ENCODE assay signal across 12 mouse cellular contexts in genomic region chr17:26535251-26536136, GRCm38 (mm10). TPM values are rescaled to one million over a fixed set of nuclear protein-coding genes. Genes with fewer than 3 reads are reported as not detected.
DNase-seq lines count a peak whose midpoint lies in the region; ATAC-seq and TF ChIP-seq lines count a peak whose summit lies in the region.
"Had no signal": no experiment of that assay in that cellular context is flagged by ENCODE, and none has a peak within 500 bp of the region (broad histone marks: within the 10 kb centered on the region; RNA-seq: fewer than 3 reads in every experiment).

No protein-coding gene starts in this region.

- H3K4me3 ChIP-seq in hindbrain, embryonic 10.5 days, result no peak overlapping the region
- H3K4me3 ChIP-seq in hindbrain, embryonic 16.5 days (ENCODE audit: low read length), result no peak overlapping the region
- H3K4me3 ChIP-seq in bone marrow, adult 2 months (replicated peaks; ENCODE audit: control insufficient read depth, low read depth, low read length), result no peak overlapping the region
- H3K4me3 ChIP-seq in megakaryocyte, embryonic 14.5 days (replicated peaks), result peak overlapping the region; percentile 48
- H3K4me3 ChIP-seq in midbrain, embryonic 10.5 days, result no peak overlapping the region
- H3K4me3 ChIP-seq in layer of hippocampus, adult 2 months, result no peak overlapping the region

- 0 out of 2 replicates have a peak overlapping the region, but pooled peaks have one; percentile 6 for H3K27ac ChIP-seq in hindbrain, embryonic 10.5 days
- H3K27ac ChIP-seq in hindbrain, embryonic 16.5 days (ENCODE audit: low read depth, low read length), result no peak overlapping the region
- H3K27ac ChIP-seq in bone marrow, adult 2 months (ENCODE audit: control insufficient read depth, insufficient read depth, low read depth, low read length, poor library complexity), result peak overlapping the region; percentile 93
- H3K27ac ChIP-seq in midbrain, embryonic 10.5 days (replicated peaks), result no peak overlapping the region
- no peak overlapping the region for H3K27ac ChIP-seq in layer of hippocampus, adult 2 months

- no peaks in the 10 kb centered on the region for H3K9me3 ChIP-seq in hindbrain, embryonic 10.5 days
- H3K9me3 ChIP-seq in hindbrain, embryonic 16.5 days (ENCODE audit: control insufficient read depth, low read length), result no peaks in the 10 kb centered on the region
- no peaks in the 10 kb centered on the region for H3K9me3 ChIP-seq in megakaryocyte, embryonic 14.5 days
- H3K9me3 ChIP-seq in midbrain, embryonic 10.5 days (replicated peaks), result no peaks in the 10 kb centered on the region

- no peak for TF ChIP-seq CTCF in bone marrow, adult 2 months (IDR thresholded peaks at IDR 0.05; ENCODE audit: control insufficient read depth, insufficient read depth, low read length)
- TF ChIP-seq CTCF in layer of hippocampus, adult 2 months (conservative IDR thresholded peaks at IDR 0.05), result no peak

- no peak for ATAC-seq in hindbrain, embryonic 16.5 days
- peak; percentile 42 to 54; a peak in 2 of 4 replicates for ATAC-seq in hematopoietic stem cell, adult 5-6 weeks (replicated peaks in 1 of 2; ENCODE audit: insufficient read depth in 1 of 2, low FRiP score in 2 of 2, low TSS enrichment in 1 of 2, low read depth in 1 of 2, poor library complexity in 2 of 2, severe bottlenecking in 2 of 2)
- ATAC-seq: CD4-positive, CD25-positive, alpha-beta regulatory T cell, adult 4 months; forebrain, embryonic 16.5 days had no signal

- H3K9ac ChIP-seq in hindbrain, embryonic 16.5 days (ENCODE audit: low read depth, low read length), result no peak overlapping the region

- H3K36me3 ChIP-seq in hindbrain, embryonic 10.5 days, result no peaks in the 10 kb centered on the region
- no peaks in the 10 kb centered on the region for H3K36me3 ChIP-seq in hindbrain, embryonic 16.5 days (ENCODE audit: control insufficient read depth, insufficient read depth, low read length)
- H3K36me3 ChIP-seq in megakaryocyte, embryonic 14.5 days (replicated peaks; ENCODE audit: low read length), result no peaks in the 10 kb centered on the region
- no peaks in the 10 kb centered on the region for H3K36me3 ChIP-seq in midbrain, embryonic 10.5 days

- 0 out of 2 replicates have a peak, but pooled peaks cover 15% of the 10 kb centered on the region for H3K4me1 ChIP-seq in hindbrain, embryonic 10.5 days (replicated peaks)
- no peaks in the 10 kb centered on the region for H3K4me1 ChIP-seq in hindbrain, embryonic 16.5 days (ENCODE audit: control insufficient read depth, insufficient read depth, low read depth, low read length)
- H3K4me1 ChIP-seq in bone marrow, adult 2 months (ENCODE audit: control insufficient read depth, insufficient read depth, low read length), result peaks cover 13% of the 10 kb centered on the region
- peaks cover 76% of the 10 kb centered on the region for H3K4me1 ChIP-seq in megakaryocyte, embryonic 14.5 days
- H3K4me1 ChIP-seq in midbrain, embryonic 10.5 days, result 0 out of 2 replicates have a peak, but pooled peaks cover 2% of the 10 kb centered on the region

- WGBS in hindbrain, embryonic 10.5 days, result 84% methylated on average over 7 of the region's 7 CpGs
- WGBS in hindbrain, embryonic 16.5 days, result 83% methylated on average over 7 of the region's 7 CpGs
- WGBS in bone marrow, adult 2 months, result 16% methylated on average over 7 of the region's 7 CpGs
- WGBS in midbrain, embryonic 10.5 days, result 85% methylated on average over 7 of the region's 7 CpGs

- no peaks in the 10 kb centered on the region for H3K27me3 ChIP-seq in hindbrain, embryonic 10.5 days (ENCODE audit: insufficient read depth, poor library complexity, severe bottlenecking)
- no peaks in the 10 kb centered on the region for H3K27me3 ChIP-seq in hindbrain, embryonic 16.5 days (replicated peaks; ENCODE audit: control insufficient read depth, insufficient read depth, low read length)
- peaks cover 4% of the 10 kb centered on the region for H3K27me3 ChIP-seq in megakaryocyte, embryonic 14.5 days (replicated peaks)
- no peaks in the 10 kb centered on the region for H3K27me3 ChIP-seq in midbrain, embryonic 10.5 days (ENCODE audit: low read depth, poor library complexity, severe bottlenecking)

- no peak for DNase-seq in hindbrain, embryonic 10.5 days (ENCODE audit: low spot score)
- DNase-seq in midbrain, embryonic 10.5 days (ENCODE audit: low spot score), result no peak
- no peak for DNase-seq in right cerebral cortex, adult 18-20 months
- no peak for DNase-seq in layer of hippocampus, adult 2 months (ENCODE audit: low spot score in 2 of 2)
- DNase-seq: cerebellum, postnatal 14 days; kidney, adult 11 months had no signal

- H3K4me2 ChIP-seq in hindbrain, embryonic 16.5 days (ENCODE audit: low read length), result no peak overlapping the region

- TF ChIP-seq POLR2A in bone marrow, adult 2 months (IDR thresholded peaks at IDR 0.05; ENCODE audit: borderline replicate concordance, control insufficient read depth, low read depth, low read length), result no peak

RNA-seq across cellular contexts. Expression of gene Ergic1, which starts 25.8 kb away (rescaled TPM):
- polyA plus RNA-seq in hindbrain, embryonic 10.5 days (2016; fragmentation: Nextera tagmentation; extraction: Ambion mirVana), result 97.7 and 103 TPM in 2 replicates
- polyA plus RNA-seq in hindbrain, embryonic 16.5 days (2015; fragmentation: Nextera tagmentation; extraction: Ambion mirVana), result 97.0 and 106 TPM in 2 replicates
- polyA plus RNA-seq in bone marrow, adult 2 months (2011; ENCODE audit: insufficient read depth, insufficient read length, low replicate concordance, missing spikeins), result 9.8 and 23.4 TPM in 2 replicates
- total RNA-seq in hematopoietic stem cell, adult 5-6 weeks (2017), result 46.1 and 67.5 TPM in 2 replicates
- polyA plus RNA-seq in megakaryocyte, embryonic 14.5 days (2012; ENCODE audit: insufficient read depth, low replicate concordance), result 21.0 and 26.5 TPM in 2 replicates
- 104 and 113 TPM in 2 replicates for polyA plus RNA-seq in midbrain, embryonic 10.5 days (2016; fragmentation: Nextera tagmentation; extraction: Ambion mirVana)
- 100 to 1,000 TPM; 121 to 124 TPM for total RNA-seq in layer of hippocampus, adult 2 months (2021)

RNA-seq across cellular contexts. Expression of gene Dusp1, which starts 26.4 kb away (rescaled TPM):
- 26.8 and 36.8 TPM in 2 replicates for polyA plus RNA-seq in hindbrain, embryonic 10.5 days (2016; fragmentation: Nextera tagmentation; extraction: Ambion mirVana)
- 27.1 and 29.0 TPM in 2 replicates for polyA plus RNA-seq in hindbrain, embryonic 16.5 days (2015; fragmentation: Nextera tagmentation; extraction: Ambion mirVana)
- polyA plus RNA-seq in bone marrow, adult 2 months (2011; ENCODE audit: insufficient read depth, insufficient read length, low replicate concordance, missing spikeins), result 26.8 and 37.7 TPM in 2 replicates
- total RNA-seq in hematopoietic stem cell, adult 5-6 weeks (2017), result 140 and 247 TPM in 2 replicates
- polyA plus RNA-seq in megakaryocyte, embryonic 14.5 days (2012; ENCODE audit: insufficient read depth, low replicate concordance), result 11.6 and 65.1 TPM in 2 replicates
- 21.7 and 28.8 TPM in 2 replicates for polyA plus RNA-seq in midbrain, embryonic 10.5 days (2016; fragmentation: Nextera tagmentation; extraction: Ambion mirVana)
- 10 to 100 TPM; 14.9 to 20.9 TPM for total RNA-seq in layer of hippocampus, adult 2 months (2021)

Comparison
In these comparisons a context has a peak if more than half of its experiments do, and no peak if none do; other contexts are left out.
1. H3K27ac ChIP-seq: peak in hindbrain, embryonic 10.5 days (single experiment) and bone marrow, adult 2 months (single experiment); none in hindbrain, embryonic 16.5 days (single experiment), midbrain, embryonic 10.5 days (single experiment) and layer of hippocampus, adult 2 months (single experiment).